Mouse (Mus musculus) liver, embryonic 12.5 days (tissue): ENCODE measurements around the gene Ntm. TPM values are rescaled to one million over a fixed set of nuclear protein-coding genes. Genes with fewer than 3 reads are reported as not detected.

Experiments used
- ATAC-seq: fragments of 200-750 bp; cut with Nextera tagmentation; 2 replicates; pipeline ENCODE4 v1.8.0; 2017; ENCODE audit warnings: moderate number of reproducible peaks, mild to moderate bottlenecking, moderate library complexity
- H3K27ac ChIP-seq: fragments of 300-500 bp; sonication (generic); 2 replicates; pipeline ENCODE4 v1.5.1; 2016; ENCODE audit warnings: mild to moderate bottlenecking
- H3K27me3 ChIP-seq: fragments of 300-500 bp; sonication (generic); replicated peaks from 2 replicates; pipeline ENCODE4 v1.6.1; 2016; ENCODE audit warnings: mild to moderate bottlenecking, moderate library complexity
- H3K36me3 ChIP-seq: fragments of 300-500 bp; sonication (generic); 2 replicates; pipeline ENCODE4 v1.6.1; 2016; ENCODE audit warnings: mild to moderate bottlenecking, moderate library complexity
- H3K4me1 ChIP-seq: fragments of 300-500 bp; sonication (generic); 2 replicates; pipeline ENCODE4 v1.6.1; 2016
- H3K4me2 ChIP-seq: fragments of 300-500 bp; sonication (generic); 2 replicates; pipeline ENCODE4 v1.6.1; 2016; ENCODE audit warnings: mild to moderate bottlenecking, moderate library complexity
- H3K4me3 ChIP-seq: fragments of 300-500 bp; sonication (generic); 2 replicates; pipeline ENCODE4 v1.5.1; 2016; ENCODE audit warnings: mild to moderate bottlenecking, moderate library complexity
- H3K9ac ChIP-seq: fragments of 300-500 bp; sonication (generic); 2 replicates; pipeline ENCODE4 v1.6.1; 2016; ENCODE audit warnings: mild to moderate bottlenecking, moderate library complexity
- H3K9me3 ChIP-seq: fragments of 300-500 bp; sonication (generic); replicated peaks from 2 replicates; pipeline ENCODE4 v1.6.1; 2016; ENCODE audit warnings: mild to moderate bottlenecking, moderate library complexity
- WGBS: fragments of 180-500 bp; shearing (Covaris S2); methylation state at CpG from one replicate; pipeline ENCODE4 v1.1.7; 2016; ENCODE audit not compliant: insufficient replicate concordance; 5-methylcytosine and 5-hydroxymethylcytosine counted together
- polyA plus RNA-seq: library from polyadenylated mRNA; unstranded; fragments of >200 nt; fragmentation: Nextera tagmentation; extraction: Ambion mirVana; gene quantifications from 2 replicates; pipeline ENCODE4 v1.2.1, GENCODE M21; 2016

Gene Ntm
- polyA plus RNA-seq, result 1.7 and 2.2 TPM in 2 replicates

- peak within 1 kb of the TSS; percentile 53 for H3K4me2 ChIP-seq
These were observed at the start of gene Ntm for GRCm38 (mm10) chr9:29962978-29963377. TSS of gene Ntm (minus strand) at chr9:29963141.

GRCm38 (mm10) chr9:30005701-30006100 lies 42.8 kb upstream of the Ntm start:
- H3K4me3 ChIP-seq, result no peak overlapping the region
- no peaks in the 10 kb centered on the region for H3K27me3 ChIP-seq
- no peak overlapping the region for H3K27ac ChIP-seq
- 71% methylated on average over 8 of the region's 8 CpGs for WGBS
- no peaks in the 10 kb centered on the region for H3K9me3 ChIP-seq
- H3K4me1 ChIP-seq, result no peaks in the 10 kb centered on the region
- ATAC-seq, result no peak
- no peak overlapping the region for H3K4me2 ChIP-seq
- H3K36me3 ChIP-seq, result no peaks in the 10 kb centered on the region
- H3K9ac ChIP-seq, result no peak overlapping the region

More at GRCm38 (mm10) chr9:29962978-29963377, at the start of gene Ntm:
- no peaks in the 10 kb centered on the region for H3K4me1 ChIP-seq
- peak within 1 kb of the TSS; percentile 27 for H3K4me3 ChIP-seq
- H3K9me3 ChIP-seq, result no peaks in the 10 kb centered on the region
- H3K27ac ChIP-seq, result no peak within 1 kb of the TSS
- no peaks in the 10 kb centered on the region for H3K36me3 ChIP-seq
- WGBS, result 38% methylated on average over 8 of the region's 8 CpGs
- no peak within 1 kb of the TSS for H3K9ac ChIP-seq
- peaks cover 26% of the 10 kb centered on the region for H3K27me3 ChIP-seq
- no peak for ATAC-seq

- no peak for ATAC-seq
- no peak overlapping the region for H3K4me3 ChIP-seq
- H3K4me1 ChIP-seq, result no peaks in the 10 kb centered on the region
- H3K27me3 ChIP-seq, result no peaks in the 10 kb centered on the region
- no peak overlapping the region for H3K27ac ChIP-seq
- no peaks in the 10 kb centered on the region for H3K9me3 ChIP-seq
- no peaks in the 10 kb centered on the region for H3K36me3 ChIP-seq
- H3K9ac ChIP-seq, result no peak overlapping the region
- WGBS, result 32% methylated on average over 3 of the region's 3 CpGs
- no peak overlapping the region for H3K4me2 ChIP-seq
These were observed 40.7 kb upstream of the Ntm start for GRCm38 (mm10) chr9:30003612-30004011.

- Histone ChIP-seq H3K4me3 (no peak overlapping the region), H3K4me2 (no peak overlapping the region), H3K9ac (no peak overlapping the region), H3K4me1 (no peaks in the 10 kb centered on the region), H3K27ac (no peak overlapping the region), H3K27me3 (no peaks in the 10 kb centered on the region), H3K9me3 (no peaks in the 10 kb centered on the region), H3K36me3 (no peaks in the 10 kb centered on the region)
- WGBS, result 52% methylated on average over 5 of the region's 5 CpGs
- ATAC-seq, result no peak
These were observed 18.4 kb upstream of the Ntm start for GRCm38 (mm10) chr9:29981177-29981915.

- Histone ChIP-seq H3K4me3 (peak overlapping the region; percentile 27), H3K36me3 (no peaks in the 10 kb centered on the region), H3K27ac (no peak overlapping the region), H3K4me2 (peak overlapping the region; percentile 53), H3K9me3 (no peaks in the 10 kb centered on the region), H3K9ac (no peak overlapping the region), H3K4me1 (no peaks in the 10 kb centered on the region), H3K27me3 (peaks cover 26% of the 10 kb centered on the region)
- 4% methylated on average over 38 of the region's 38 CpGs for WGBS
- no peak for ATAC-seq
These were observed 730 bp downstream of the Ntm start for GRCm38 (mm10) chr9:29961954-29962867.

- H3K4me3 ChIP-seq, result no peak overlapping the region
- H3K4me2 ChIP-seq, result no peak overlapping the region
These were observed 1.4 kb downstream of the Ntm start for GRCm38 (mm10) chr9:29961512-29961911.

GRCm38 (mm10) chr9:29960741-29961140 lies 2.2 kb downstream of the Ntm start:
- ATAC-seq, result no peak

More at GRCm38 (mm10) chr9:29961512-29961911, 1.4 kb downstream of the Ntm start:
- no peaks in the 10 kb centered on the region for H3K9me3 ChIP-seq
- 35% methylated on average over 2 of the region's 2 CpGs for WGBS
- no peak for ATAC-seq
- H3K27me3 ChIP-seq, result peaks cover 26% of the 10 kb centered on the region
- H3K4me1 ChIP-seq, result no peaks in the 10 kb centered on the region
- H3K9ac ChIP-seq, result no peak overlapping the region
- H3K27ac ChIP-seq, result no peak overlapping the region
- no peaks in the 10 kb centered on the region for H3K36me3 ChIP-seq

GRCm38 (mm10) chr9:29960236-29960635 lies 2.7 kb downstream of the Ntm start:
- H3K4me3 ChIP-seq, result no peak overlapping the region
- ATAC-seq, result no peak
- no peak overlapping the region for H3K9ac ChIP-seq
- H3K9me3 ChIP-seq, result no peaks in the 10 kb centered on the region
- 41% methylated on average over 3 of the region's 3 CpGs for WGBS
- H3K27ac ChIP-seq, result no peak overlapping the region
- no peak overlapping the region for H3K4me2 ChIP-seq
- peaks cover 26% of the 10 kb centered on the region for H3K27me3 ChIP-seq
- H3K4me1 ChIP-seq, result no peaks in the 10 kb centered on the region
- H3K36me3 ChIP-seq, result no peaks in the 10 kb centered on the region

More at GRCm38 (mm10) chr9:29960741-29961140, 2.2 kb downstream of the Ntm start:
- peaks cover 26% of the 10 kb centered on the region for H3K27me3 ChIP-seq
- H3K4me1 ChIP-seq, result no peaks in the 10 kb centered on the region
- H3K9ac ChIP-seq, result no peak overlapping the region
- no peak overlapping the region for H3K27ac ChIP-seq
- WGBS, result 49% methylated on average over 5 of the region's 5 CpGs
- H3K4me2 ChIP-seq, result no peak overlapping the region
- no peaks in the 10 kb centered on the region for H3K9me3 ChIP-seq
- H3K36me3 ChIP-seq, result no peaks in the 10 kb centered on the region
- H3K4me3 ChIP-seq, result no peak overlapping the region

GRCm38 (mm10) chr9:29956936-29957335 lies 6.0 kb downstream of the Ntm start:
- H3K27me3 ChIP-seq, result peaks cover 12% of the 10 kb centered on the region
- no peak overlapping the region for H3K9ac ChIP-seq
- no peaks in the 10 kb centered on the region for H3K4me1 ChIP-seq
- 28% methylated on average over 5 of the region's 5 CpGs for WGBS
- no peak overlapping the region for H3K27ac ChIP-seq
- H3K9me3 ChIP-seq, result no peaks in the 10 kb centered on the region
- H3K36me3 ChIP-seq, result no peaks in the 10 kb centered on the region
- H3K4me3 ChIP-seq, result no peak overlapping the region
- no peak overlapping the region for H3K4me2 ChIP-seq
- no peak for ATAC-seq

GRCm38 (mm10) chr9:29954031-29954430 lies 8.9 kb downstream of the Ntm start:
- Histone ChIP-seq H3K4me3 (no peak overlapping the region), H3K9ac (no peak overlapping the region), H3K27ac (no peak overlapping the region), H3K36me3 (no peaks in the 10 kb centered on the region), H3K27me3 (no peaks in the 10 kb centered on the region), H3K9me3 (no peaks in the 10 kb centered on the region), H3K4me1 (no peaks in the 10 kb centered on the region), H3K4me2 (no peak overlapping the region)
- 55% methylated on average over 6 of the region's 6 CpGs for WGBS
- no peak for ATAC-seq

GRCm38 (mm10) chr9:29949041-29949440 lies 13.9 kb downstream of the Ntm start:
- Histone ChIP-seq H3K4me2 (no peak overlapping the region), H3K4me1 (no peaks in the 10 kb centered on the region), H3K4me3 (no peak overlapping the region), H3K27me3 (no peaks in the 10 kb centered on the region), H3K36me3 (no peaks in the 10 kb centered on the region), H3K9me3 (no peaks in the 10 kb centered on the region), H3K9ac (no peak overlapping the region), H3K27ac (no peak overlapping the region)
- no peak for ATAC-seq
- WGBS, result 75% methylated on average over 3 of the region's 3 CpGs
